Mouse (Mus musculus): Measurements from ENCODE around the gene Hoxa4. TPM values are rescaled to one million over a fixed set of nuclear protein-coding genes. Genes with fewer than 3 reads are reported as not detected.

The Hoxa4 gene
- 0.07 and 0.13 TPM in 2 replicates for polyA plus RNA-seq (2015; fragmentation: Nextera tagmentation; extraction: Ambion mirVana)

DNA sequence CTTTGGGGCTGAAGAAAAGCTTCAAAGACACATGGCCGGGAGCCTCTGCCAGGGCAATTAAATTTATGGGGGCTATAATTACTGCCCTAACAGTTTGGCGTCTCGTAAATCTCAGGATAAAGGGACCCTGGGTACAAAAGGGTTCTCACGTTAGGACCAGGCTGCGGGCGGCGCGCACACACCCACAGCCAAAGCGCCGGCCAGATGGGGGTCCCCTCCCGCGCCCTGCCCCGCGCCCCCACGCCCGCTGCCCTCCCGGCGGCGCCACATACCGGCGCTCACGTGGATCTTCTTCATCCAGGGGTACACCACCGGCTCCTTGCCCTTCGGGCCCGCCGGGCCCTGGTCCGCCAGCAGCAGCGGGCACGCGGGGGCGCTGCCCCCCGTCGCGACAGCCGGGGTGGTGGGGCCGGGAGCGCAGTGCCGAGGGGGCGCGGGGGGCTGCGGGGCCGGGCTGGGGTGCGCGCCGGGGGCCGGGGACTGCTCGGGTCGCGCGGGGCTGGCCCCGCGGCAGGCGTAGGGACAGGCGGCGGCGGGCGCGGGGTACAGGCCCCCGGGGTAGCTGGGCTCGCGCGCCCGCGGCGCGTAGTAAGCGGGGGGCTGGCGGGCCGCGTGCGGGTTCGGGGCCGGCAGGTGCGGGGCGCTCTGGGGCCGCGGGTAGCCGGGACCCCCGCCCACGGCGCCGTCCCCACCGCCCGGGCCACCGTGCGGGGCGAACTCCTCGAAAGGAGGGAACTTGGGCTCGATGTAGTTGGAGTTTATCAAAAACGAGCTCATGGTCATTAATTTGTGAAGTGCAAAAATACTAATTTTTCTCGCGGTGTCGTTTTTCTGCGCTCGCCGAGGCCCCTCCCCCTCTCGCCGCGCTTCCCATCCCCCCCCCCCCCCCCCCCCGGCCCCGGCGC, at the start of gene Hoxa4:
Gene Hoxa4, minus strand, starts transcription at position 848 of the 905 bp plus-strand sequence.
- Histone ChIP-seq H3K4me1 (ENCODE audit: control insufficient read depth, low read depth, low read length) (peaks cover 5% of the 10 kb centered on the region), H3K4me2 (ENCODE audit: low read depth, low read length) (peak within 1 kb of the TSS; percentile 60), H3K9me3 (replicated peaks; ENCODE audit: control insufficient read depth, low read length) (no peaks in the 10 kb centered on the region), H3K36me3 (ENCODE audit: control insufficient read depth, insufficient read depth) (no peaks in the 10 kb centered on the region), H3K9ac (ENCODE audit: low read depth, low read length) (peak within 1 kb of the TSS; percentile 37; the same call in 1 of the 2 replicates), H3K4me3 (ENCODE audit: low read depth, low read length) (peak within 1 kb of the TSS; percentile 59), H3K27ac (ENCODE audit: low read length) (no peak within 1 kb of the TSS; the same call in 1 of the 2 replicates), H3K27me3 (ENCODE audit: control insufficient read depth, insufficient read depth, low read depth, low read length) (peaks cover 87% of the 10 kb centered on the region)
- under 1% methylated on average over 64 of the region's 102 CpGs for WGBS (ENCODE audit: insufficient replicate concordance)
- no peak for ATAC-seq (ENCODE audit: low read depth)

DNA sequence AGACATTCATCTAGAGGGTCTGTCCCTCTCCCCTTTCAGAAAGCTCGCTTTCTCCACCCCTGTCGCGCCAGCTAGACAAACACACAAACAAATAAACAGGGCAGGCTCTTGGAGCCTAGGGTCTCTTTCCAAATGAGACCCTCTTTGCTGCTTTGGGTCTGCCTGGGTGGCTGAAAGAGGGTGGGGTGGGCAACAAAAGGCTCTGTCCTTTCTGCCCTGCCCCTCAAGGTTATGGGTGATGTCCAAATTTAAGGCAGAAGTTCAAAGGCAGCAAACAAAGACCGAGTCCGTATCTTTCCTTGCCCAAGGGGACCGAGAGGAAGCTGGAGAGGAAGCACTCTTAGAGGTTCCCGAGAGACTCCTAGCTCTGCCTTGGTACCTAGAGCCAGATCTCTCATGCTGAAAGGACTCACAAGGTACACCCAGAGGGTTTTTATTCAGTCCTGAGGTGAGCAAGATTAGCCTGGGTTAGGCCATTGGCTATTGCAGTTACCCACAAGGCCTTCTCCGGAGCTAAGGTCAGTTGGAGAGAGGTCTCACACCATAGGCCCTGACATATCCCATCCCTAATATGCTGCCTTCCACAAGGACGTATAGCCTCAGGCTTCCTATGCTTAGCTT, 49.6 kb upstream of the Hoxa4 start:
- H3K9me3 ChIP-seq (replicated peaks; ENCODE audit: control insufficient read depth, low read length), result no peaks in the 10 kb centered on the region
- 2% methylated on average over 9 of the region's 9 CpGs for WGBS (ENCODE audit: insufficient replicate concordance)
- H3K4me2 ChIP-seq (ENCODE audit: low read depth, low read length), result no peak overlapping the region
- H3K27ac ChIP-seq (ENCODE audit: low read length), result no peak overlapping the region
- no peaks in the 10 kb centered on the region; the same call in none of the 2 replicates for H3K4me1 ChIP-seq (ENCODE audit: control insufficient read depth, low read depth, low read length)
- H3K36me3 ChIP-seq (ENCODE audit: control insufficient read depth, insufficient read depth), result no peaks in the 10 kb centered on the region
- no peak overlapping the region for H3K9ac ChIP-seq (ENCODE audit: low read depth, low read length)
- peaks cover 97% of the 10 kb centered on the region for H3K27me3 ChIP-seq (ENCODE audit: control insufficient read depth, insufficient read depth, low read depth, low read length)
- no peak for ATAC-seq (ENCODE audit: low read depth)
- no peak overlapping the region for H3K4me3 ChIP-seq (ENCODE audit: low read depth, low read length)

DNA sequence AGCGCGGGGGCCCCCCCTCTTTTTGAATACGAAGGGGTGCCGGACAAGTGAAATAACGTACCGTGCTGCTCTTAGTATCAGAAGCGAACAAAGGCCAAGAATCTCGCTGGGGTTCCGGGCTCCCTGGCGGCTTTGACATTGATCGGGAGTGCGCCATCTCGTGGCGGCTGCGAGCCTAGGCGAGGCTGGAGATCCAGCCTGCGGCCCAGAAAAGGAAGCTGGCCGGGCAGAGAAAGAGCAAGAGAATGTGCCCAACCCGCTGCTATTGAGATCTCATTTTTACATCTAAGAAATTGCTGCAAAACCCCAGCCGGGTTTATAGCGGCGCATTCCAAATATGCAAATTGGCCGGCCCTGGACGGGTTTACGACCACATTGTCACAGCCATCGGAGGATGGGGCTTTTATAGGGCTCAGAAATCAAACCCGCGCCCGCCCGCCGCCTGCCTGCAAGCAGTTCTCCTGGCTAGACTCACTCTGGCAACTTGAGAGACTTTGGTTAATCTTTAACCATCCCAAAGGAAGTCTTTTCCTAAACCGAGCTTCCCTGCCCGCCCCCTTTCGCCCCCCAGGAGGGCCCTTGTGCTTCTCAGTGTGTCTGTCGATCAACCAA, 48.9 kb upstream of the Hoxa4 start, which contains the start of gene Hoxa10:
Gene Hoxa10, minus strand, starts transcription at position 466 of the 612 bp plus-strand sequence.
- Histone ChIP-seq H3K27ac (ENCODE audit: low read length) (no peak within 1 kb of the TSS), H3K4me3 (ENCODE audit: low read depth, low read length) (no peak within 1 kb of the TSS), H3K9me3 (replicated peaks; ENCODE audit: control insufficient read depth, low read length) (no peaks in the 10 kb centered on the region), H3K4me1 (ENCODE audit: control insufficient read depth, low read depth, low read length) (no peaks in the 10 kb centered on the region; the same call in 1 of the 2 replicates), H3K36me3 (ENCODE audit: control insufficient read depth, insufficient read depth) (no peaks in the 10 kb centered on the region), H3K9ac (ENCODE audit: low read depth, low read length) (no peak within 1 kb of the TSS), H3K27me3 (ENCODE audit: control insufficient read depth, insufficient read depth, low read depth, low read length) (peaks cover 97% of the 10 kb centered on the region), H3K4me2 (ENCODE audit: low read depth, low read length) (no peak within 1 kb of the TSS)
- WGBS (ENCODE audit: insufficient replicate concordance), result 3% methylated on average over 35 of the region's 35 CpGs
- ATAC-seq (ENCODE audit: low read depth), result no peak

DNA sequence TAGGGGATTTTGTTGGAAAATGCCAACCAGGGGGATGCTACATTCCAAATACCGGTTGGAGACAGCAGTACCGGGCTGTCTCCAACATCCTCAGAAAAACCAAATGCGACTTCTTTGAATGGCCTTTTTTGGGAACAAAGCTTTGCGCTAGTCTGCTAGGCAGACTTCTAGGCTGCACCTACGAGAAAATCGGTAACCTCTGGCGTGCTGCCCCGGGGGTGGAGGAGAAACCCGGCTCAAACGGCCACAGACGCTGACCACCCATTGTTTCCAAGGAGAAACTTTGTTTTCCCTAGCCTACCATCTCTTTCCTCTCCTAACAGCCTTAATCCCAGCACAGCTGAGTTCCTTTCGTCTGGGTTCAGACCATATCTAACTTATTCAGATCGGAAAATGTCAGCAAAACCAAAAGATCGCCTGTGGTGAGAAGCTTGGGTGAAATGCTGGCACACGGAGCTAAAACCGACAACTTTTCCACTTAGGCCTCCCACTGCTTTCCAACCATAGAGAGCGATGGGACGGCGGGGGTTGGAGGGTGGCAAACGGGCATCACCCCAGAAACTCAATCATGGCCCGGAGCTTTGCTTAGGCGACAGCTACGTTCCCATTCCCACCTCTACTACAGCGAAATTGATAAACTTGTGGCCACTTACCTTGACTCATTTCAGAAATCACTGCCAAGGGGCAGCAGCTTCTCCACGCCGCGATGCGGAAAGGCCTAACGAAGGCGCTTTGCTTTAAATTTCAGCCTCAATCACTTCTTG, 48.3 kb upstream of the Hoxa4 start:
- H3K4me1 ChIP-seq (ENCODE audit: control insufficient read depth, low read depth, low read length), result no peaks in the 10 kb centered on the region; the same call in 1 of the 2 replicates
- no peak overlapping the region for H3K9ac ChIP-seq (ENCODE audit: low read depth, low read length)
- 3% methylated on average over 30 of the region's 30 CpGs for WGBS (ENCODE audit: insufficient replicate concordance)
- peaks cover 97% of the 10 kb centered on the region for H3K27me3 ChIP-seq (ENCODE audit: control insufficient read depth, insufficient read depth, low read depth, low read length)
- no peak overlapping the region for H3K4me2 ChIP-seq (ENCODE audit: low read depth, low read length)
- no peak for ATAC-seq (ENCODE audit: low read depth)
- no peaks in the 10 kb centered on the region for H3K9me3 ChIP-seq (replicated peaks; ENCODE audit: control insufficient read depth, low read length)
- no peaks in the 10 kb centered on the region for H3K36me3 ChIP-seq (ENCODE audit: control insufficient read depth, insufficient read depth)
- no peak overlapping the region for H3K27ac ChIP-seq (ENCODE audit: low read length)
- H3K4me3 ChIP-seq (ENCODE audit: low read depth, low read length), result no peak overlapping the region

DNA sequence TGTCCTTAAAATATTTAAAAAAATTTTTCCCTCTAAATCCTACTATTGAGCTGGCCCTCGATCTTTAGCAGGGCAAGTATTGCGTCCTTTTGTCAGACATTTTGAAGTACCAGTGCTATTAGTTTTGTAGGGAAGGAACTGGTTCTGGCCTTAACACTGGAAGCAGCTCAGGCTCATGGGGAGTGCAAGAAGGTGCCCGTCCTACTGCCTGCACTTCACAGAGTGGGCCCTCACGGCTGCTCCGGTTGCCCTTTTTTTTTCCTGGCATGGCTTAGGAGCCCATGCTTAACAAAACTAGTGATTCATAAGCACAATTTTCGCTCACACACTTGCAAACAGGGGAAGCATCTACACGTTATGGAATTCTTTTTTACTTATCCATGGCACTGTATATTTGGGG, 47.4 kb upstream of the Hoxa4 start:
- H3K4me1 ChIP-seq (ENCODE audit: control insufficient read depth, low read depth, low read length), result no peaks in the 10 kb centered on the region; the same call in 1 of the 2 replicates
- H3K4me3 ChIP-seq (ENCODE audit: low read depth, low read length), result no peak overlapping the region
- H3K4me2 ChIP-seq (ENCODE audit: low read depth, low read length), result no peak overlapping the region
- ATAC-seq (ENCODE audit: low read depth), result no peak
- H3K9ac ChIP-seq (ENCODE audit: low read depth, low read length), result no peak overlapping the region
- H3K9me3 ChIP-seq (replicated peaks; ENCODE audit: control insufficient read depth, low read length), result no peaks in the 10 kb centered on the region
- whole genome bisulfite sequencing (ENCODE audit: insufficient replicate concordance), result 8% methylated on average over 7 of the region's 7 CpGs
- H3K27me3 ChIP-seq (ENCODE audit: control insufficient read depth, insufficient read depth, low read depth, low read length), result peaks cover 97% of the 10 kb centered on the region
- H3K27ac ChIP-seq (ENCODE audit: low read length), result no peak overlapping the region
- no peaks in the 10 kb centered on the region for H3K36me3 ChIP-seq (ENCODE audit: control insufficient read depth, insufficient read depth)

DNA sequence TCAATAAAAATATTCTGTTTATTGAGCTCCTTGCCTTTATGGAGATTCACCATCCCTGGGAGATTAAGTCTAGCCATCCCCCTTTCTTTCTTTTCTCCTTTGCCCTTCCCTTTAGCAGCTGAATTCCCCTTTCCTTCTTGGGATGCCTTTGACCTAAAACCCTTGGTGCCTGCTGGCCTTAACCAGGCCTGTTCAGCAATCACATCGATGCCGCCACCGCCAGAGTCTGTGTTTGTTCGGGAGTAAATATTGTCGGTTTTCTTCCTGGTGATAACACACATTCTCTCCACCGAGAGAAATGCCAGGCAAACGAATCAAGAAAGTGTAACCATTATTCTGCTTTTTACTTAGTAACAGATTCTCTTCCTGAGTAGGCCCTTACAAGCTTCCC, 46.6 kb upstream of the Hoxa4 start:
- peaks cover 97% of the 10 kb centered on the region for H3K27me3 ChIP-seq (ENCODE audit: control insufficient read depth, insufficient read depth, low read depth, low read length)
- H3K36me3 ChIP-seq (ENCODE audit: control insufficient read depth, insufficient read depth), result no peaks in the 10 kb centered on the region
- no peak for ATAC-seq (ENCODE audit: low read depth)
- H3K4me3 ChIP-seq (ENCODE audit: low read depth, low read length), result no peak overlapping the region
- H3K27ac ChIP-seq (ENCODE audit: low read length), result no peak overlapping the region
- H3K9ac ChIP-seq (ENCODE audit: low read depth, low read length), result no peak overlapping the region
- no peaks in the 10 kb centered on the region for H3K9me3 ChIP-seq (replicated peaks; ENCODE audit: control insufficient read depth, low read length)
- H3K4me2 ChIP-seq (ENCODE audit: low read depth, low read length), result no peak overlapping the region
- 4% methylated on average over 7 of the region's 7 CpGs for WGBS (ENCODE audit: insufficient replicate concordance)
- no peaks in the 10 kb centered on the region; the same call in 1 of the 2 replicates for H3K4me1 ChIP-seq (ENCODE audit: control insufficient read depth, low read depth, low read length)

DNA sequence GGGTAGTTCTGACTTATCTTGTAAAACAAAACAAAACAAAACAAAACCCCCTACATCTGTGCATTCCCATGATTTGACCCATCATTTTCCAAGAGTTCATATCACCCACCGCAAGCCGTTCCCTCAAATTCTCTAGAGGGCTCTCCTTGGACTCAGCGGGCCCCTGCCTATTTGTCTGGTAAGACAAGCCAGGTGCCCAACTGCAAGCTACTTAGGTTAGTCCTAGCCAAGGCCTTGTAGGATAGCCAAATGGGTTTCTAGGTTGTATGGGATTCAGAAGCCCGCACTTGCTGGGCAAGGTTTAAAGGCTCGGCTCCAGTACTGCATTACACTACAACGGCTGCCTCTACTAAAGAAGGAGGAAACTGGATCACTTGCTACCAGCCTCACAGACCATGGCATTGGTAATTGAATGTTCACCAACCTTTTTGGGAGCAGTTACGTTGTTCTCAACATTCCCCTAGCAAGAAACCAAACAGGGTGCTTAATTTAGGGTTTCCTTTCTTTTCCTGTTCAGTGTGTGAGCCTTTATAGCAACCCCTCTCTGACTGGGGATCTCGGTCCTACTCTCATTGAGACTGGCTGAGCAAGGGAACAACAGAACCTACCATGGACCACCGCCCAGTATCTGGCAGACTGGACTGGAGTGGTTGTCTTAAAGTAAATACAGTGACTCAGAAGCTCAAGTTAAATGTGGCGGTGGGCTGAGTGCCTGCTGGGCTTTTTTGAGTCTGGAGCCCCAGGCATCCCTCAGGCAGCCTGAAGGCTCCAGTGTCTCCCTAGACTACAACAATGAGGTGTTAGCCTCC, 46.0 kb upstream of the Hoxa4 start:
- no peaks in the 10 kb centered on the region; the same call in 1 of the 2 replicates for H3K4me1 ChIP-seq (ENCODE audit: control insufficient read depth, low read depth, low read length)
- H3K27ac ChIP-seq (ENCODE audit: low read length), result no peak overlapping the region
- WGBS (ENCODE audit: insufficient replicate concordance), result 27% methylated on average over 10 of the region's 10 CpGs
- peaks cover 97% of the 10 kb centered on the region for H3K27me3 ChIP-seq (ENCODE audit: control insufficient read depth, insufficient read depth, low read depth, low read length)
- ATAC-seq (ENCODE audit: low read depth), result no peak
- no peaks in the 10 kb centered on the region for H3K36me3 ChIP-seq (ENCODE audit: control insufficient read depth, insufficient read depth)
- H3K9me3 ChIP-seq (replicated peaks; ENCODE audit: control insufficient read depth, low read length), result no peaks in the 10 kb centered on the region
- H3K9ac ChIP-seq (ENCODE audit: low read depth, low read length), result no peak overlapping the region
- H3K4me2 ChIP-seq (ENCODE audit: low read depth, low read length), result no peak overlapping the region
- H3K4me3 ChIP-seq (ENCODE audit: low read depth, low read length), result no peak overlapping the region

DNA sequence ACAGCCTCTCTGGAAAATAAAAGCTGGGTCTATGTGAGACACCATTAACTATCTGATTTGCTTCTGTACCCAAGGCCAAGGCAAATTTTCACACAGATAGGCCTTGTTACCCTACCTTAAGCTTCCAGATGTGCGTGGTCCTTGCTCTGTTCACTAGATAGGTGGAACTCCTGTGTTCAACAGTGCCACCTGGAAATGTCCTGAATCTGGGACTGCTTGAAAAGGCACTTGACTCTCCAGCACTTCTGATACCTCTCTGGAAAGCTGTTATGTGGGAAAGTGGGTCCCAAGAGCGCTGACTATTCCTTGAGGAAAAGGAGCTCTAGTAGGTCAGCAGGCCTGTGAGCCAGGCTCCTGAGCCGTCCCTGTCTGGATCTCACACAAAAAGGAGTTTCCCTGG, 45.3 kb upstream of the Hoxa4 start:
- no peak for ATAC-seq (ENCODE audit: low read depth)
- Histone ChIP-seq H3K4me1 (ENCODE audit: control insufficient read depth, low read depth, low read length) (no peaks in the 10 kb centered on the region; the same call in 1 of the 2 replicates), H3K4me3 (ENCODE audit: low read depth, low read length) (no peak overlapping the region), H3K27me3 (ENCODE audit: control insufficient read depth, insufficient read depth, low read depth, low read length) (peaks cover 98% of the 10 kb centered on the region), H3K4me2 (ENCODE audit: low read depth, low read length) (no peak overlapping the region), H3K36me3 (ENCODE audit: control insufficient read depth, insufficient read depth) (no peaks in the 10 kb centered on the region), H3K27ac (ENCODE audit: low read length) (no peak overlapping the region), H3K9ac (ENCODE audit: low read depth, low read length) (no peak overlapping the region), H3K9me3 (replicated peaks; ENCODE audit: control insufficient read depth, low read length) (no peaks in the 10 kb centered on the region)
- 28% methylated on average over 3 of the region's 3 CpGs for WGBS (ENCODE audit: insufficient replicate concordance)

All from liver, embryonic 16.5 days (tissue).